Mouse (Mus musculus): ENCODE results near the gene Ifrd1. TPM values are rescaled to one million over a fixed set of nuclear protein-coding genes. Genes with fewer than 3 reads are reported as not detected.
A peak's percentile ranks its signal among the peaks of the same experiment; 100 is the strongest.

Gene Ifrd1
- polyA plus RNA-seq (2016; fragmentation: Nextera tagmentation; extraction: Ambion mirVana): 195 and 196 TPM in 2 replicates

DNA sequence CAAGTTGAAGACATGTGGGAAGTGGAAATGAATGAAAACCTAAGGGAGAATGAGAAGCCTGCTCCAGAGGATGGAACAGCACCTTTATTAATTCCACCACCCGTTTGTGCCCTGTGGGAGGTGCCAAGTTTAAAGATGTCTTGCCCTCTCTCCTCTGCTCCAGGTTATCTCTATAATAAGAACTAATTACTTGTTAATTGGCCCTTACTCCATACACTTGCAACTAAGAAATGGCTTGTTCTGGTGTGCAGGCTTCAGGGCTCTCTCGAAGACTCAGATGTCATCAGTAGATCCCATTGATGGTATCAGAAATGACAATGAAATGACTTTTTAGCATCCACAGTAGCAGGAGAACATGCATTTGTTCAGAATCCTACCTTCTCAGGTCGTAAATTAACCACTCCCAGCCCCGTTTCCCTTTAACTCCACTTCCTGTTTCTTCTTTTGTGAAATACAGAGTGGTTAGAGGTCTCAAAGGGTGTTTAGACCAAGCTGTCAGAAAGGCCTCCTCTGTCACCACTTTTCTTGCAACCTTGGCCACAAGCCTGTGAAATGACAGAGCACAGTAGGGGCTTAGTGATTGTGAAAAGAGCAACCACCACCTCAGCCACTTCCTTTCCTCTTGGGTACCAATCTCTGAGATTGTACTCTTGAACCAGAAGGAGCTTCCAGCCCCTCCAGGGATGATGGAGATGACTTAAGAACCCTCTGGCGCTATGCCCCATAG, at the start of gene Ifrd1:
Gene Ifrd1 (minus strand): TSS at position 51 of the 727 bp plus-strand sequence.
- 0 out of 2 replicates have a peak, but pooled peaks cover 3% of the 10 kb centered on the region for H3K27me3 ChIP-seq
- 77% methylated on average over 5 of the region's 5 CpGs for WGBS
- no peak within 1 kb of the TSS for H3K9ac ChIP-seq
- ATAC-seq (ENCODE audit: low FRiP score): no peak
- no peaks in the 10 kb centered on the region for H3K9me3 ChIP-seq
- H3K4me3 ChIP-seq (replicated peaks): no peak within 1 kb of the TSS
- H3K4me1 ChIP-seq: peaks cover 5% of the 10 kb centered on the region
- no peaks in the 10 kb centered on the region for H3K36me3 ChIP-seq (replicated peaks)
- H3K27ac ChIP-seq: no peak within 1 kb of the TSS
- no peak within 1 kb of the TSS for H3K4me2 ChIP-seq

DNA sequence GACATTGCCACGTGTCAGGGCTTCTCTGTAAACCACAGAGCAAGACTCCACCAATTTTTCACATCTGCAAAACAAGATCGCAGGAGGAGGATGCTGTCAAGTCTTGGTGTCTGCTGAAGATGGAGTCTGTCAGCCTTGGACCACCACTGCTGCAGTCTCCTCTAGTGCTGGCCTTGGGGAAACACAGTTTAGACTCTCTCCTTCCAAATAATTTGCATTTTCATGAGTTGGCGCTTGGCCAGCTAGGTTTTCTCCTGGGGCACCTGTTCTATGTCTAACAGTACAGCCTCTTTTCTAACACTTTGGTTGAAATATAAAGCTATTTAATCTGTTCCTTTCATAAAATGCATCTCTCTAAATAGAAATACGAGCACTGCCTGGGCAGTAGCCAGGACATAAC, 38.2 kb upstream of the Ifrd1 start:
- Histone ChIP-seq H3K9me3 (0 out of 2 replicates have a peak, but pooled peaks cover 15% of the 10 kb centered on the region), H3K4me2 (no peak overlapping the region), H3K27me3 (no peaks in the 10 kb centered on the region), H3K27ac (no peak overlapping the region), H3K4me1 (no peaks in the 10 kb centered on the region), H3K36me3 (replicated peaks) (no peaks in the 10 kb centered on the region), H3K4me3 (replicated peaks) (no peak overlapping the region), H3K9ac (no peak overlapping the region)
- WGBS: 88% methylated on average over 4 of the region's 4 CpGs
- ATAC-seq (ENCODE audit: low FRiP score): no peak

DNA sequence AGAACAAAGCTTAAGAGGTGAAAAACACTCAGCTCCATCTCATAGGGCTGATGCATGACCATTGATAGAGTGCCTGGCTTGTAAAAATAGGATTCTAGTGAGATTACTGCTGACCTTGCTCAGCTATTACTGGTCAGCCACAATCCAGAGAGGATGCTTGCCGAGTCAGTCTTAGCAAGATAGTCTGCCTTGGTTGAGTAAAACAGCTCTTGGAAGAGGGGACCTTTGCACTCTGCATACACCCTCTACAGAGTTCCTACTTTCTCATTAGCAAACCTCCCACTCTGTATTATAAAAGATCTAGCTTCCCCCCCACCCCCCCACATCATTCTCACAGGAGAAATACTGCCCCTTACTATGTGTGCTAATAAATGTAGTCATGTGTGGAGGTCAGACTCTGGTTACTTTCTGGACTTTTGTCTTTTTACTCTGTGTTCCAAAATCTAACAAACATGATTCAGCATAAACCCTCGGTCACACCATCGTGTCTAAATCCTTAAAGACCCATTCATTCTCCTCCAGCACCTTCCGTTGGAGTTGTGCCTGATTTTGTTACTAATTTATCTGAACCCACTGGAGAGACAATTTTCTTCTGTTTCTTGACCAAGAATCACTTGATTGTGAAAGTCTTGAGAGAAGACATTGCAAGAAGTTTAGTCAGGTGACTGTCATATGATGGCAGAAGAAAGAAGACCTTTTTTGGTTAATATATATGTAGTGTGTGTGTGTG, 32.5 kb upstream of the Ifrd1 start:
- Histone ChIP-seq H3K36me3 (replicated peaks) (no peaks in the 10 kb centered on the region), H3K27ac (no peak overlapping the region), H3K27me3 (no peaks in the 10 kb centered on the region), H3K4me1 (no peaks in the 10 kb centered on the region), H3K4me2 (no peak overlapping the region), H3K9me3 (no peaks in the 10 kb centered on the region), H3K9ac (no peak overlapping the region), H3K4me3 (replicated peaks) (no peak overlapping the region)
- ATAC-seq (ENCODE audit: low FRiP score): no peak
- WGBS: 90% methylated on average over 4 of the region's 4 CpGs

DNA sequence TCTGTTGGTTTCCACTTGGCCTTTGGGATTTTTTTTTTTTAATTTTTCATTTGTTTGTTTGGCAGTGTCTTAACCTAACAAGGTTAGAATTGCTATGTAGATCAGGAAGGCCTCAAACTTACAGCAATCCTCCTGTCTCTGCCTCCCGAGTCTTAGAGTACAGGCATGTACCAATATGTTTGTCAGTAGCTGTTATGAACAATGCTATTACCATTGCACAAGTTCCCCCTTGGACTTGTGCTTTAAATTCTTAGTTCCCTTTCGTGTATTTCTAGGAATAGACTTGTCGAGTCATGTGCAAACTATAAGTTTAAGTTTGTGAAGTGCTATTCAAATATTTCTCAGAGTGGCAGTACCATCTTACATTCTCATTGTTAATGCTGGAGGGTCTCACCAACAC, 29.3 kb upstream of the Ifrd1 start:
- H3K4me1 ChIP-seq: no peaks in the 10 kb centered on the region
- H3K4me3 ChIP-seq (replicated peaks): no peak overlapping the region
- H3K9me3 ChIP-seq: no peaks in the 10 kb centered on the region
- no peak overlapping the region for H3K27ac ChIP-seq
- ATAC-seq (ENCODE audit: low FRiP score): no peak
- 92% methylated on average over 3 of the region's 3 CpGs for WGBS
- H3K36me3 ChIP-seq (replicated peaks): no peaks in the 10 kb centered on the region
- no peak overlapping the region for H3K4me2 ChIP-seq
- H3K9ac ChIP-seq: no peak overlapping the region
- no peaks in the 10 kb centered on the region for H3K27me3 ChIP-seq

DNA sequence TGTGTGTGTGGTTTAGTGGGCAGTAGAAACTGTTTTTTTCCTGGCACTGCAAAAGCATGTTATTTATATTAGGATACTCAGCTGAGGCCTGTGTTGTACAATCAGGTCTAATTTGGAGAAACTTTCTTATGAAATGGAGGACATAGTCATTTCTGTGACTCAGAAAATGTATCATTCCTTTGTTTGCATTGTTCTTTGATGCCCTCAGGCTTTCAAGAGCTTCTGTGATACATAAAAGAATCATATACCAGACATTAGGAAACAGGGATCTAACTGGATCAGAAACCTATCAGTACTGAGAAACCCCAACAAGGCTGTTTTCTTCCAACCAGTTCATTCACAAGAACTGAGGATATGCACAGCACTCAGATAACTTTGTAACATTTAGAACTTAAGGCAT, 26.6 kb upstream of the Ifrd1 start:
- H3K4me1 ChIP-seq: no peaks in the 10 kb centered on the region
- 0 out of 2 replicates have a peak, but pooled peaks cover 1% of the 10 kb centered on the region for H3K9me3 ChIP-seq
- H3K27me3 ChIP-seq: no peaks in the 10 kb centered on the region
- no peak overlapping the region for H3K4me3 ChIP-seq (replicated peaks)
- no peak overlapping the region for H3K27ac ChIP-seq
- H3K9ac ChIP-seq: no peak overlapping the region
- H3K4me2 ChIP-seq: no peak overlapping the region
- no peaks in the 10 kb centered on the region for H3K36me3 ChIP-seq (replicated peaks)
- no peak for ATAC-seq (ENCODE audit: low FRiP score)

DNA sequence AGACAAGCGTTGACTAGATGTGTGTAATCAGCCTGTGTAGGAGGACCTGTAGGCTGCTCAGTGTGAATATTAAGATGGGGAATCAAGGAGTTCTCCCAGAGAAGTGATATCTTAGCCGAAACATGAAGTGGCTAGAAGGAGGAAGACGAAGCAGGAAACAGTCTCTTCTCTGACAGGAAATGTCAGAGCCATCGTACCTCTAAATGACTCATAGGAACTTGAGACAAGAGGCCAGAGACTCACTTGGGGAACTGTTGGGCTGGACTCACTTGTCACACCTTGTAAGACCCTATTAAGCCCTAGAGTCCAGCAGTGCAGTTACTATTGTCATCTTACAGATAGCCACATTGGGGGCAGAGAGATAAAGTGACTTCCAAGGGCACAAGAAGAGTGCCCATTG, 25.0 kb upstream of the Ifrd1 start:
- Histone ChIP-seq H3K4me2 (no peak overlapping the region), H3K27ac (no peak overlapping the region), H3K27me3 (no peaks in the 10 kb centered on the region), H3K36me3 (replicated peaks) (no peaks in the 10 kb centered on the region), H3K4me1 (no peaks in the 10 kb centered on the region), H3K4me3 (replicated peaks) (no peak overlapping the region), H3K9ac (no peak overlapping the region), H3K9me3 (0 out of 2 replicates have a peak, but pooled peaks cover 2% of the 10 kb centered on the region)
- 82% methylated on average over 4 of the region's 4 CpGs for WGBS
- ATAC-seq (ENCODE audit: low FRiP score): no peak

DNA sequence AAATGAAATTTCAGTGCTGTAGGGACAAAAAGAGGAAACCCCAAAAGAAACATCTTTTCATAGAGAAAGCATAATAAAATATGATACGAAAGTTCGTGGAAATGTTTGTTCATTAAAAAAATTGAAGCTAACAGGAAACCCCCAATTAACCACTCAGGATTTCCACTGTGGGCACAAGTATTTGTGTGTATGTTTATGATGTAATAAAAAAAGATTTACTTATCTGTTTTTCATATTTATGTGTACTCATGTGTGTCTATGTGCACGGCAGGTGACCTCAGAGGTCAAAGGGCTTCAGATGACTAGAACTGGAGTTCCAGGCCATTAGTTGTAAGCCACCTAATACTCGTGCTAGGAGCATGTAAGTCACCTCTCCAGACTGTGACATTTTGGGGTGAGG, 24.4 kb upstream of the Ifrd1 start:
- Histone ChIP-seq H3K4me3 (replicated peaks) (no peak overlapping the region), H3K4me2 (no peak overlapping the region), H3K4me1 (no peaks in the 10 kb centered on the region), H3K27ac (no peak overlapping the region), H3K9ac (no peak overlapping the region), H3K27me3 (no peaks in the 10 kb centered on the region), H3K36me3 (replicated peaks) (no peaks in the 10 kb centered on the region), H3K9me3 (0 out of 2 replicates have a peak, but pooled peaks cover 2% of the 10 kb centered on the region)
- 89% methylated on average over 4 of the region's 4 CpGs for WGBS
- ATAC-seq (ENCODE audit: low FRiP score): no peak

DNA sequence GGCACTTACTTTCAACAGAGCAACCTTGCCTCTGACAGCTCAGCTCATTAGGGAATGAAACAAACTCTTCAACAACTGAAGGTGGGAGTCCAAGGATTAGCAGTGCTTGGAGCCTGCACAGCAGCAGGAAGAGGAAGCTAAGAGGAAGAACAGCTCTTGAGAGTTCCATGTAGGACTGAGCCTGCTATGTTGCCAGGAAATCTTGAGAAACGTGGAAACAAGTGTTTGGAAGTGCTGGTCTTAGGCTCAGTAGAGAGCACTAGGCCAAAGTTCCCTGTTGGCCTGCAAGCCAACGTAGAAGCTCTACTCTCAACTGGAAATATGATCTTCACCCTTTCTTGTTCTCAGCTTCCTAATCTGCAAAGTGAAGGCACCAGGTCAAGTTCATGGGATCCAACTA, 20.0 kb upstream of the Ifrd1 start:
- ATAC-seq (ENCODE audit: low FRiP score): no peak
- Histone ChIP-seq H3K4me3 (replicated peaks) (no peak overlapping the region), H3K27ac (no peak overlapping the region), H3K9me3 (0 out of 2 replicates have a peak, but pooled peaks cover 2% of the 10 kb centered on the region), H3K36me3 (replicated peaks) (no peaks in the 10 kb centered on the region), H3K9ac (no peak overlapping the region), H3K4me2 (no peak overlapping the region), H3K27me3 (no peaks in the 10 kb centered on the region), H3K4me1 (no peaks in the 10 kb centered on the region)
- WGBS: 74% methylated on average over 2 of the region's 2 CpGs

DNA sequence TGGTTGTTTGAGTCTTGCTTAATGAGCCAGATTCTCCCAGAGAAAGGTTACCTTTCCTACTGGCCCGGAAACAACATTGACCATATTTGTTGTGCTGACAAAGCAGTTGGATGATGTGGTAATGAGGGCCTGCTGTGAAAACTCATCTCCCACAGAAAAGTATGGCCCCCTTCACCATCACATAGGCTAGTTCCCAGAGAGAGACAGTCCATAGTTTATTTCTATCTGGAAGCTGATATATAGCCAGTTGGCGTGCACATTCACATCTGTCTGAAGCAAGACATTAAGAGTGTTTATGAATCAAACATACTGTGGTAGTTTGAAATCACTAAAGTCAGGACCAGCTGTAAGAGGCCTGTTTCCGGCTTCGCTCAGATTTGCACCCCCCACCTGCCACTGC, 15.4 kb upstream of the Ifrd1 start:
- no peak overlapping the region for H3K4me3 ChIP-seq (replicated peaks)
- no peak for ATAC-seq (ENCODE audit: low FRiP score)
- H3K9me3 ChIP-seq: no peaks in the 10 kb centered on the region
- H3K27ac ChIP-seq: no peak overlapping the region
- H3K4me2 ChIP-seq: no peak overlapping the region
- no peaks in the 10 kb centered on the region for H3K4me1 ChIP-seq
- no peaks in the 10 kb centered on the region for H3K36me3 ChIP-seq (replicated peaks)
- H3K9ac ChIP-seq: no peak overlapping the region
- H3K27me3 ChIP-seq: no peaks in the 10 kb centered on the region
- WGBS: 81% methylated on average over 4 of the region's 4 CpGs

DNA sequence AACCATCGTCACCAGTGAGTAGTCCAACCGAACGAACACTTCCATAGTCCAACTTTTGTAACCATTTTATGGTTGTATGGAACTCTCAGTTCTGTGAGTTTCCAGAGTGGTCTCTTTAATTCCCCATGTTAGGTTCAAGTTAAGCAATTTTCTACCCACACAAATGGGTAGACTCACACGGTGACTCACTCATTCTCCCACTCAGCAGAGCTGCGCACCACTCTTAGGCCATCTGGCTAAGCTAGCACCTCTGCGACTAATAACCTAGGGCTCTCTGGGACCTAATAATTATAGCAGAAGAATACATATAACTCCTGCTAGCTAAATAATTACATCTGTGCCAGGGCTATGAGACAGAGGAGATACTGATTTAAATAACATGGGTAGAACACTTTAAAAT, 14.7 kb upstream of the Ifrd1 start:
- Histone ChIP-seq H3K4me3 (replicated peaks) (no peak overlapping the region), H3K9me3 (no peaks in the 10 kb centered on the region), H3K27ac (no peak overlapping the region), H3K36me3 (replicated peaks) (no peaks in the 10 kb centered on the region), H3K27me3 (no peaks in the 10 kb centered on the region), H3K9ac (no peak overlapping the region), H3K4me1 (no peaks in the 10 kb centered on the region), H3K4me2 (no peak overlapping the region)
- no peak for ATAC-seq (ENCODE audit: low FRiP score)
- WGBS: 90% methylated on average over 6 of the region's 6 CpGs

DNA sequence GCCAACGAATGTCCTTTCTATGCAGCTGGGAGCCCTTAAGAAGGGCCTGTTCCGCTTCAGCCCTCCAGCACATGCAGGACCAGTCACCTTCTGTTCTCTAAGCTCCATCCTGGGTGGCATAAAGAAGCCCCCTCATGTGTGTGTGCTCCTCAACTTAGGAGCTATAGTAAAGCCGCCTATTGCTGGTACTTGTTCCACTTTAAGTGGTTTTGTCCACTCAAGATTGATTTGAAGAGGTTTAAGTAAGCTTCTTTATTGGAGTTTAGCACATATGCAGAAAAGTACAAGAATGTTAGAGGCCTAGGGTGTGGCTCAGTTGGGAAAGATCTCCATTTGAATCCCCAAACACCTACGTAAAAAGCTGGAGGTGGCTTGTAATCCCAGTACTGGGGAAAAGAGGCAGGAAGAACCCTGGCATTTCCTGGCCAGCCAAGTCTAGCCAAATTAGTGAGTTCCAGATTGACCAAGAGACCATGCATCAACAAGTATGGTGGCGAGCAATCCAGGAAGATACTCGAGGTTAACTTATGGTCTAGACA, 10.2 kb upstream of the Ifrd1 start:
- Histone ChIP-seq H3K9me3 (no peaks in the 10 kb centered on the region), H3K4me1 (no peaks in the 10 kb centered on the region), H3K27me3 (no peaks in the 10 kb centered on the region), H3K4me2 (no peak overlapping the region), H3K9ac (no peak overlapping the region), H3K4me3 (replicated peaks) (no peak overlapping the region), H3K27ac (no peak overlapping the region), H3K36me3 (replicated peaks) (no peaks in the 10 kb centered on the region)
- WGBS: 81% methylated on average over 6 of the region's 6 CpGs
- no peak for ATAC-seq (ENCODE audit: low FRiP score)

DNA sequence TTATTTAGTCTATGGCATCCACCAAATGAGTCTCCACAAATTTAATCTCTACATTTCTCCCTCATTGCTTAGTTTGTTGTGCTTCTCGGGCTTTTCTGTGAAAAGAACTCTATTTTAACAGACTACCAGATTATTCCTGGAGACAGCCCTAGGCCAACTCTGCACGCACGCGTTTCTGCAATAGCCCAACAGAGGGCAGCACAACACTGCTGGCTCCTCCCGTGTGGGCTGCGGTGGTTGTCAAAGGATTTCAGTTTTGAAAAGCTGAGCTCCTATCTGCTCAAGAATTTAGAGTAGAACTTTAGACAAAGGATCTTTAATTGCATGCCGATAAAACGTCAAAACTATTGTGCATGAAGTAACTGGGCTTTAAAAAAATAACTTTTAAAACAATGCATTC, 8.9 kb upstream of the Ifrd1 start:
- Histone ChIP-seq H3K27me3 (no peaks in the 10 kb centered on the region), H3K36me3 (replicated peaks) (no peaks in the 10 kb centered on the region), H3K9ac (no peak overlapping the region), H3K4me1 (no peaks in the 10 kb centered on the region), H3K27ac (no peak overlapping the region), H3K9me3 (no peaks in the 10 kb centered on the region), H3K4me2 (no peak overlapping the region), H3K4me3 (replicated peaks) (no peak overlapping the region)
- peak; percentile 87 for ATAC-seq (ENCODE audit: low FRiP score)
- WGBS: 2% methylated on average over 8 of the region's 8 CpGs
